Mouse (Mus musculus) c-Kit-positive CD71-positive TER-119-negative erythroid progenitor cells, embryonic 14.5 days (primary cell): Measurements from ENCODE around the gene Klhl29.

ENCODE experiments used
- DNase-seq: peaks from one replicate; pipeline ENCODE4 v3.0.0-alpha.2; 2013; ENCODE audit warnings: low read depth

The Klhl29 gene

GRCm38 (mm10) chr12:5301841-5302240, 73.6 kb downstream of the Klhl29 start:
- DNase-seq: no peak

- no peak for DNase-seq
These were observed 79.1 kb downstream of the Klhl29 start for GRCm38 (mm10) chr12:5296422-5296821.

DNA sequence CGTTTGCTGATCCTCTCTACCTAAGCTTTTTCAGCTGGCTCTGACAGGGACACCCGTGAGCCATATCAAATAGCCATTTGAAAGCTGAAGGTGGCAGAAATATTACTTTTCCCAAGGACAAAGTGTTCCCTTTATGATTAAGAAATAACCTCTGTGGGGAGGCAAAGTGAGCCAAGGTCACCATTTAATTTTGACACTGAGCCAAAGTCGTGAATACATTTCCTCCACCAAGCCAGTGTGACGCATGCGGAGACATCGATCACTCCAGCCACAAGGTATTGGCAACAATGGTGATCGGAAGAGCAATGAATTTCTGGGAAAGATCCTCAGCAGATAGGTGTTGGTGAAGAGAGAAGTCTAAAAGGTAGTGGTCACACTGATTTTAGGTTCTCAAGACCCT, 83.2 kb downstream of the Klhl29 start:
- no peak for DNase-seq

DNA sequence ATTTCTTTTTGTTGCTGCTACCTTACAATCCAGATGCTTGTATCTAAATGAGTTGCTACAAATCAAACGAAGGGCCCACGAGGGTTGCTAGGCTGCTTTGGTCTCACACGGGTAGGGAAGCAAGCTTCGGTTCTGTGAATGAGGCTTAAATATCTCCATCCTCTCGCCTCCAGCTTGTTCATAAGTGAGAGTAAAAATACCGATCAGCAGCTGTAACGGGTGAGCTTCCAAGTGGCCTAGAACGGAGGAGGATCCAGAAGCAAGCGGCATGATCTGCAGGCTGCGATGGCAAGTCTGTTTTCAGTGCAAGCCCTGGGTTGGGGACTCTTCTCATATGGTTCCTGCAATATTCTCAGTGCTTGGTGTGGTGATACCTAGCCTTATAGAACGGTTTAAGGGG, 89.9 kb downstream of the Klhl29 start:
- no peak for DNase-seq

GRCm38 (mm10) chr12:5284961-5285360, 90.5 kb downstream of the Klhl29 start:
- no peak for DNase-seq

DNA sequence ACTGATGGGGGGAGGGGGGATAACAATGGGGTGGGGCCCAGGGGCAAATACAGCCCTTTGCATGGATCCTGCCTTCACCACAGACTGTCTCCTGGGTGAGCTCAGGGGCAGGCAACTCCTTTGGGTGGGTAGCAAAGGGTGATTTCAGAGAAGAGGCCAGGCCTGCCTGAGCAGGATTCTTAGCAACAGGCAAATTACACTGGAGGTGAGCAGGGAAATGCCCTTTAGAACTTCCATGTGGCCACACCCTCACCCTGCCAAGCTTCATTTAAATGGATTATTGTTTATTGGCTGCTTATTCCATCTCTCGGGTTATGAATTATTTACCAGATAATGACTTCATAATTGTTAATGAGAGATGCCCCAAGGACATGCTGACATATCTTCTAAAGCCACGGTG, 91.8 kb downstream of the Klhl29 start:
- no peak for DNase-seq

GRCm38 (mm10) chr12:5282611-5283010, 92.9 kb downstream of the Klhl29 start:
- no peak for DNase-seq

DNA sequence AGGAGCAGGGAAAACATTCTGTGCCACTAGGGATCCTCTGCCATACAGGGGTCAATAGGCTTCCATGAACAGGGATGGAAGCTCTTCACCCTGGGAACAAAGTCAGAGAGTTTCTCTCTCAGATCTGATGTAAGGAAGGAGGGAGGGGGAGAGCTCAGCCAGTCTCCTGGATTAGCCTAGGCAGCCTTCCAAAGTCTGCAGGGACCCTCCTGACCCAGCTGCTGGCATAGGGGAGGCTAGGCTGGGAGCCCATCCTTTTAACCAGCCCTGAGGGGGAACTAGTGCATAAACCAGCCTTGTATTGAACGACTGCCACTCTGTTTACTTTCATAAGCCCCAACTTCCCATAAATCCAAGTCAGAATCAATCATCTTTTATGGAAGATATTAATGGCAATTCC, 95.6 kb downstream of the Klhl29 start:
- DNase-seq: no peak

GRCm38 (mm10) chr12:5277028-5277427, 98.5 kb downstream of the Klhl29 start:
- no peak for DNase-seq

- no peak for DNase-seq
These were observed 100.0 kb downstream of the Klhl29 start for GRCm38 (mm10) chr12:5275507-5275936.

- no peak for DNase-seq
These were observed 101.0 kb downstream of the Klhl29 start for GRCm38 (mm10) chr12:5274519-5274944.

GRCm38 (mm10) chr12:5273316-5274047, 102.0 kb downstream of the Klhl29 start:
- no peak for DNase-seq

DNA sequence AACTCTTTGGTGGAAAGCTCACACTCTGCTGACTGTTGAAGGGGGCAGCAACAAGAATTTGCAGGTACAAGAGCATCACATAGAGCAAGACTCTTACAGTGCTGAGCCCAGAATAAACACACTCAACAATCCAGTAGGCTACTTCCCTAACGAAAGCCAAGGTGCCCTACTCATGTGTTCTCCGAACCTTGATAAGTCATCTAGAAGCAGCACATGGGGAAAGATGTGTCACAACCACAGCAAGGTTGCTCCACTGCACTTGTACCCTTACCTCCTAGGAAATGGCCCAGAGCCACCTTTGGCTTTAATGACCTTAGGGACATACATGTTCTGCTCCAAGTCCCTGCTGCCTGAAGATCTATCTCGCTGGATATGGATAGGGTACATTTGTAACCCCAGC, 105.0 kb downstream of the Klhl29 start:
- no peak for DNase-seq

- no peak for DNase-seq
These were observed 105.5 kb downstream of the Klhl29 start for GRCm38 (mm10) chr12:5269936-5270335.

GRCm38 (mm10) chr12:5269061-5269460, 106.4 kb downstream of the Klhl29 start:
- no peak for DNase-seq

- no peak for DNase-seq
These were observed 107.3 kb downstream of the Klhl29 start for GRCm38 (mm10) chr12:5268188-5268612.

DNA sequence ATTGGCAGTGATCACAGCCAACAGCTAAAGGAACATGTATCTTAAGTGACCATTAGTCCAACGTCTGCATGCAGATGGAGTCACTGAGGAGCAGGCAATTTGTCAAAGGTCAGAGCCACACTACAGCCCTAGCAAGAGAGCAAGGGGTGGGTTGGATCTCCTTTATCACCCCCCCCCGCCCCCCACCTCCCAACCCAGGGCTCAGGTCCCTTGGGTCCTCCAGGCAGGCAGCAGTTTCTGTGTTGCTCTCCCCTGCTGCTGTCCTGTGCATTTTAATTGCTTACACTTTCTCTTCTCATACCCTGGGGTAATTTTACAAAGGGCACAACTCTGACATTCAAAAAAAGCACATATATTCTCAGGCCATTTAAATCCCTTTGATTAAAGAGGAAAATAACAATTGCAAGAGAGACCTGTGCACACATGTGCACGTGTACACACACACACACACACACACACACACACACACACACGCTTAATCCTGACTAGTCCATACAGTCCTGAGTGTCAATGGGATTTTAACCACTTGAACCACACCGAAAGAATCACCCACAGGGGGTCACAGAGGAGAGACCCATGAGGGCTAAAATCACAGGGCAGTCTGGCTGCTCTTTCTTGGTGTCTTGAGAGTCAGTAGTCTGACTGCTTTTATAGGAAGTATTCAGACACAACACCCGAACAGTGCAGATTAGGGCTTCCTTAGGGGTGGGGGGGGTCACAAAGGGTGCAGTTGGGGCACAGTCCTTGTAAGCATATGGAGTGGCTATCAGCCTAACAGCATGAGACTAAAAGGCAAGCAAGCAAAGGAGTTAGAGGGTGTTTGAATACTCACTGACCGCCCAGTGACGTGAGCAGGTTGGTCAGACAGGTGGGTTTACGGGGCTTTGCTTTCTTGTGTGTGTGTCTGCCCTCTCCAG, 108.0 kb downstream of the Klhl29 start:
- DNase-seq: no peak

GRCm38 (mm10) chr12:5266773-5267172, 108.7 kb downstream of the Klhl29 start:
- no peak for DNase-seq

DNA sequence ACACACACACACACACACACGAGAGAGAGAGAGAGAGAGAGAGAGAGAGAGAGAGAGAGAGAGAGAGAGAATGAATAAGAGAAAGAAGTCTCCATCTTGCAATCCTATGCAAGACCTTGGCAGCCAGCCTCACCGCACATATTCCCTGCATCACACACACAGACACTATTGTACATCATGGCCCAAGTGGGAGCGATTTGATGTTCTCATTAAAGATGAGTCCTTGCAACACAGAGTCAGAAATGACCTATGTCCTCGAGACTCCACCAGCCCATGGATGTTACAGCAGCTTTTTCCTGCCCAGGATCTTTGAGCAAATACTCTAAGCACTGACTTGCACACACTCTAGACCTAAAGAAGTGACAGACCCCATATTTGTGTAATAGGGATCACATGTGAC, 114.0 kb downstream of the Klhl29 start:
- DNase-seq: no peak

GRCm38 (mm10) chr12:5258779-5259178, 116.7 kb downstream of the Klhl29 start:
- DNase-seq: no peak

DNA sequence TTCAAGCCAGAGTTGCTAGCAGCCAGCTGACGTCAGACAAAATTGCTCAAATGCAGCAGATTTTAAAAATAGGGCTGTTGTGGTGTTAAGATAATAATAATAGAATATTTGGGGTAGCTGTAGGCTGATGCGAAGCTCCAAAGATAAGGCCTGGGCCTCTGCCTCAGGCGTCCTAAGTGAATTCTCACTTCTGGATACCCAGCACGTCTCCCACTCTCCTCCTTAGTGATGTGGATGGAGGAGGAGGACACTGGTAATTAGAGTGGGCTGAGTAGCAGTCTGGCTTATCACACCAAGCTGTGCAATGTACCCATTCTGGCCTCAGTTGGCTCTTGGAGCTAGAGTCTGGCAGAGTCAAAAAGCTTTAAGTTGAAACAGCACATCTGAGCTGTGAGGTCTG, 118.3 kb downstream of the Klhl29 start:
- DNase-seq: no peak

DNA sequence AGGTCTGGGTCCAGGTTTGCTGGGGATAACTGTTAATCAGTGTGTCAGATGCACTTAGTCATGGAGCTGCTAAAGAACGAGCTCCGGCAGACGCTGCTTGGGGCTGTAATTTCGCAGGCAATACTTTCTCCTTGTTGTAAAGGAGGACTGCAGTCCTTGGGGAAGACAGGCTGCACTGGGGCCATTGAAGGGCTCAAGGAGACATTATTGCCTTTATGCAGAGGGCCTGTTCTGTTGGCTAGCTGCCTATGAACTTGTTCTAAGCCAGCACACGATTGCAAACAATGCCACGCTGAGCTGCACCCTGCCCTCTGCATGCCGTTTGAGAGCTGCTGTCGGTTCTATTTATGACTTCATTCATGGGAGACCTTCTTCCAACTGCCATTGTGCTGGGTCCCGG, 120.4 kb downstream of the Klhl29 start:
- DNase-seq: no peak
